12 mouse cellular contexts compared by ENCODE assay signal in genomic region chr19:10049533-10049932, GRCm38 (mm10).
"Had no signal": no experiment of that assay in that cellular context is flagged by ENCODE, and none has a peak within 500 bp of the region (broad histone marks: within the 10 kb centered on the region; RNA-seq: fewer than 3 reads in every experiment).

No protein-coding gene starts in this region.

- H3K4me2 ChIP-seq: kidney, embryonic 15.5 days; liver, embryonic 11.5 days; liver, embryonic 15.5 days; midbrain, embryonic 12.5 days; stomach, embryonic 15.5 days had no signal

- H3K27me3 ChIP-seq: kidney, embryonic 15.5 days; liver, embryonic 15.5 days; midbrain, embryonic 12.5 days; stomach, embryonic 15.5 days had no signal

- H3K4me1 ChIP-seq: midbrain, embryonic 12.5 days had no signal

- H3K4me3 ChIP-seq: kidney, embryonic 15.5 days; limb, embryonic 10.5 days; liver, embryonic 15.5 days; midbrain, embryonic 12.5 days; stomach, embryonic 15.5 days had no signal

- DNase-seq: kidney, postnatal 14 days; lung, adult 2 months; lung, postnatal 14 days; right cerebral cortex, postnatal 14 days; thymus, postnatal 36 days had no signal

- H3K9me3 ChIP-seq: kidney, embryonic 15.5 days; limb, embryonic 10.5 days; liver, embryonic 15.5 days; midbrain, embryonic 12.5 days; stomach, embryonic 15.5 days had no signal

- H3K36me3 ChIP-seq: limb, embryonic 10.5 days; midbrain, embryonic 12.5 days had no signal

- H3K9ac ChIP-seq: kidney, embryonic 15.5 days; liver, embryonic 15.5 days; midbrain, embryonic 12.5 days; stomach, embryonic 15.5 days had no signal

- H3K27ac ChIP-seq: kidney, embryonic 15.5 days; limb, embryonic 10.5 days; liver, embryonic 15.5 days; midbrain, embryonic 12.5 days; stomach, embryonic 15.5 days had no signal

- ATAC-seq: midbrain, embryonic 16.5 days had no signal
